Comparison of ENCODE assay signal across 18 mouse cellular contexts in the genomic region with DNA sequence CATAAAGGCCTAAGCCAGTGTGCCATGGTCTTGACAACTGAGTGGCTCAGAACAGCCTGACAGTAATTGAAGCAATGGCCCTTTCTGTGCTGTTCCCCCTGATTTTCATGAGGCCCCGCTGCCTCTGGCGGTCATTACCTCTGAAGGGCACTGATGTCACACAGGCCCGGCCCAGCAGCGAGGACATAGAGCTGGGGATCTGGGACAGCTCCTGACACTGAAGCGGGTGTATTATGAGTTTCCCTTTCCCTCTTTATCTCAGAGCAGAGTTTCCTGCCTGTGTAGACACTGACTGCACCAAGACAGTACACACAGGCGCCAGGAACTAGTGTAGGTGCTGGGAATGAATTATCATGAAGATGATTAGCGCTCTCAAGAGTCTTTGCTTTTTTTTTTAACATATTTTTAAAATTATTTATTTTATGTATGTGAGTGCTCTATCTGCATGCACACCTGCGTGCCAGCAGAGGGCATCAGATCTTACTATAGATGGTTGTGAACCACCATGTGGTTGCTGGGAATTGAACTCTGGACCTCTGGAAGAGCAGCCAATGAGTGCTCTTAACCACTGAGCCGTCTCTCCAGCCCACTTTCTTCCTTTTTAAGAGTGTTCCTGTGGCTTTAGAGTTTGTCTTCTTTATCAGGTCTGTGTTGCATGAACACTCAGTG. TPM values are rescaled to one million over a fixed set of nuclear protein-coding genes. Genes with fewer than 3 reads are reported as not detected.
DNase-seq lines count a peak whose midpoint lies in the region; ATAC-seq lines count a peak whose summit lies in the region.
"Had no signal": no experiment of that assay in that cellular context is flagged by ENCODE, and none has a peak within 500 bp of the region (broad histone marks: within the 10 kb centered on the region; RNA-seq: fewer than 3 reads in every experiment).

No protein-coding gene starts in this region.

- WGBS in heart, embryonic 14.5 days = 52% methylated on average over 9 of the region's 9 CpGs
- 88% methylated on average over 9 of the region's 9 CpGs for WGBS in hindbrain, embryonic 14.5 days

- no peak overlapping the region for H3K4me2 ChIP-seq in heart, embryonic 14.5 days (ENCODE audit: low read length)
- no peak overlapping the region for H3K4me2 ChIP-seq in hindbrain, embryonic 14.5 days (replicated peaks)
- H3K4me2 ChIP-seq: limb, embryonic 13.5 days; midbrain, embryonic 12.5 days had no signal

- H3K27me3 ChIP-seq in heart, embryonic 14.5 days (ENCODE audit: control insufficient read depth, insufficient read depth, low read length) = no peaks in the 10 kb centered on the region
- H3K27me3 ChIP-seq in hindbrain, embryonic 14.5 days (ENCODE audit: control insufficient read depth, insufficient read depth, low read length) = no peaks in the 10 kb centered on the region
- H3K27me3 ChIP-seq: CH12.LX; limb, embryonic 13.5 days; midbrain, embryonic 12.5 days had no signal

- H3K27ac ChIP-seq in brown adipose tissue, adult 24 weeks (replicated peaks; ENCODE audit: low read depth, low read length) = peak overlapping the region; percentile 58
- H3K27ac ChIP-seq in heart, embryonic 14.5 days (replicated peaks in 1 of 2; ENCODE audit: control insufficient read depth in 1 of 2, insufficient read depth in 1 of 2, low read depth in 2 of 2, low read length in 2 of 2) = peak overlapping the region in 1 of 2 experiments; percentile 61; a peak in 1 of 4 replicates
- H3K27ac ChIP-seq in hindbrain, embryonic 14.5 days = no peak overlapping the region
- H3K27ac ChIP-seq: limb, embryonic 13.5 days; midbrain, embryonic 12.5 days had no signal

- H3K9ac ChIP-seq in heart, embryonic 14.5 days (ENCODE audit: low read length) = peak overlapping the region; percentile 31; the same call in 1 of the 2 replicates
- no peak overlapping the region for H3K9ac ChIP-seq in hindbrain, embryonic 14.5 days
- H3K9ac ChIP-seq: forebrain, postnatal 0 days; limb, embryonic 13.5 days; midbrain, embryonic 12.5 days had no signal

- no peaks in the 10 kb centered on the region for H3K9me3 ChIP-seq in heart, embryonic 14.5 days (ENCODE audit: control insufficient read depth, low read length)
- no peaks in the 10 kb centered on the region for H3K9me3 ChIP-seq in hindbrain, embryonic 14.5 days (ENCODE audit: control insufficient read depth, low read length)
- H3K9me3 ChIP-seq: limb, embryonic 13.5 days; midbrain, embryonic 12.5 days had no signal

- DNase-seq in lung, postnatal 36 days = peak; percentile 8
- no peak for DNase-seq in lung, postnatal 25 days (ENCODE audit: low spot score)
- peak; percentile 28 for DNase-seq in retina, embryonic 14.5 days (ENCODE audit: low spot score)
- DNase-seq in hindbrain, embryonic 14.5 days (ENCODE audit: low spot score) = no peak
- DNase-seq in kidney, postnatal 10 days = no peak
- DNase-seq: adrenal gland, postnatal 10 days; forebrain, postnatal 0 days; gastrocnemius, postnatal 25 days; kidney, postnatal 4 days; lung, postnatal 10 days; thymus, postnatal 4 days had no signal

- ATAC-seq in heart, embryonic 14.5 days (ENCODE audit: insufficient number of reproducible peaks, insufficient read depth, low FRiP score, low read depth) = peak; percentile 50; the same call in 1 of the 2 replicates
- ATAC-seq in CD4-positive, CD25-positive, alpha-beta regulatory T cell, adult 4 months = no peak
- no peak for ATAC-seq in hindbrain, embryonic 14.5 days (ENCODE audit: low FRiP score)
- ATAC-seq: forebrain, postnatal 0 days; intestine, embryonic 16.5 days had no signal

- no peaks in the 10 kb centered on the region for H3K36me3 ChIP-seq in heart, embryonic 14.5 days (ENCODE audit: control insufficient read depth, insufficient read depth, low read length)
- H3K36me3 ChIP-seq in hindbrain, embryonic 14.5 days (replicated peaks; ENCODE audit: control insufficient read depth, insufficient read depth) = peaks cover 4% of the 10 kb centered on the region; the same call in 1 of the 2 replicates

- H3K4me3 ChIP-seq in brown adipose tissue, adult 24 weeks (ENCODE audit: insufficient read depth, low read depth, low read length) = no peak overlapping the region
- no peak overlapping the region for H3K4me3 ChIP-seq in heart, embryonic 14.5 days (ENCODE audit: control insufficient read depth in 1 of 2, insufficient read depth in 1 of 2, low read depth in 1 of 2, low read length in 2 of 2)
- no peak overlapping the region for H3K4me3 ChIP-seq in hindbrain, embryonic 14.5 days (replicated peaks; ENCODE audit: low read length)
- H3K4me3 ChIP-seq: limb, embryonic 13.5 days; midbrain, embryonic 12.5 days had no signal

- H3K4me1 ChIP-seq in brown adipose tissue, adult 24 weeks (ENCODE audit: control insufficient read depth, insufficient read depth, insufficient read length, low read length) = peaks cover 26% of the 10 kb centered on the region
- peaks cover 9 to 34% of the 10 kb centered on the region in 2 experiments for H3K4me1 ChIP-seq in heart, embryonic 14.5 days (ENCODE audit: control insufficient read depth in 2 of 2, insufficient read depth in 2 of 2, low read length in 2 of 2)
- H3K4me1 ChIP-seq in hindbrain, embryonic 14.5 days (replicated peaks; ENCODE audit: control insufficient read depth, insufficient read depth, low read length) = peaks cover 34% of the 10 kb centered on the region

RNA-seq across cellular contexts. Expression of a gene that starts 7.9 kb away (rescaled TPM):
- polyA plus RNA-seq in brown adipose tissue, adult 24 weeks (2012; ENCODE audit: insufficient read depth, insufficient read length, missing spikeins) = 17.6 and 24.9 TPM in 2 replicates
- polyA plus RNA-seq in heart, embryonic 14.5 days (2014; fragmentation: Nextera tagmentation; extraction: Ambion mirVana) = 29.7 and 33.8 TPM in 2 replicates
- 10 to 100 TPM; 27.5 to 43.5 TPM for polyA plus RNA-seq in CD4-positive, CD25-positive, alpha-beta regulatory T cell, adult 4 months (2017; shearing (Covaris generic))
- polyA plus RNA-seq in hindbrain, embryonic 14.5 days (2014; fragmentation: Nextera tagmentation; extraction: Ambion mirVana) = 108 and 116 TPM in 2 replicates

RNA-seq across cellular contexts. Expression of a gene that starts 22.0 kb away (rescaled TPM):
- 4.5 and 4.6 TPM in 2 replicates for polyA plus RNA-seq in brown adipose tissue, adult 24 weeks (2012; ENCODE audit: insufficient read depth, insufficient read length, missing spikeins)
- 3.0 and 3.4 TPM in 2 replicates for polyA plus RNA-seq in heart, embryonic 14.5 days (2014; fragmentation: Nextera tagmentation; extraction: Ambion mirVana)
- polyA plus RNA-seq in CD4-positive, CD25-positive, alpha-beta regulatory T cell, adult 4 months (2017; shearing (Covaris generic)) = 1 to 10 TPM; 4.3 to 6.5 TPM
- 6.5 and 6.6 TPM in 2 replicates for polyA plus RNA-seq in hindbrain, embryonic 14.5 days (2014; fragmentation: Nextera tagmentation; extraction: Ambion mirVana)

Comparison
In these comparisons a context has a peak if more than half of its experiments do, and no peak if none do; other contexts are left out.
1. DNase-seq: peak in lung, postnatal 36 days (single experiment) and retina, embryonic 14.5 days (single experiment); none in lung, postnatal 25 days (single experiment), hindbrain, embryonic 14.5 days (single experiment) and kidney, postnatal 10 days (single experiment).